Mouse (Mus musculus): ENCODE measurements around the gene Ppil6. TPM values are rescaled to one million over a fixed set of nuclear protein-coding genes. Genes with fewer than 3 reads are reported as not detected.

Ppil6 gene
- total and polyA plus RNA-seq, 2 experiments: 0.26 to 1.1 TPM

DNA sequence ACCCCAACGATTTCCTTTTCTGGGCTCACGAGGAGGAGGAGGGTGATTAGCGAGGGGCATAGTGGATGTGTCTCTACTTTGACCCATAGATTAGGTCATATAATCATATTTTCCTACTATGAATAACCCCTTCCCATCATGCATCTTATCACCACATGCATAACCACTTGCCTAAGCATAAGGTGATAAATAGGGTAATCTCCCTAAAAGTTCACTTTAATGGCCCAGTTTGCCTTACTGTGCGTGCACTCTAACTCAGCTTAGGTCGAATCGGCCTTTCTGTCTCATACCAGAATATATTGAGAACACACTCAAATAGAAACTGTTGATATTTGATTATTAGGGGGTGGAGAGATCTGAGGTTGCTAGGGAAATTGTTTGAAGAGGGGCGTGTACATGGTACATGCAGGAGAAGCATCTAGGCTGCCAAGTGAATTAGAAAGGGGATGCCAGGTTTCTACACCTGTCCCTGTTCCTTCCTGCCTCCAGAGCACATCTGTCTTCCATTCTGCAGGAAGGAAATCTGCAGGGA lies 55.1 kb downstream of the Ppil6 start:
- 45% methylated on average over 7 of the region's 7 CpGs for WGBS
- H3K4me3 ChIP-seq (ENCODE audit: insufficient read depth, low read depth, low read length): no peak overlapping the region
- no peaks in the 10 kb centered on the region for H3K36me3 ChIP-seq (ENCODE audit: control insufficient read depth, insufficient read depth, low read length)
- H3K4me1 ChIP-seq (ENCODE audit: control insufficient read depth, insufficient read depth, low read length): peaks cover 4% of the 10 kb centered on the region
- DNase-seq (ENCODE audit: extremely low read depth, low read depth, low spot score): no peak
- no peaks in the 10 kb centered on the region for H3K79me2 ChIP-seq (ENCODE audit: control insufficient read depth, insufficient read depth, low read length)
- no peak overlapping the region for H3K9ac ChIP-seq (ENCODE audit: low read depth, low read length)
- no peak overlapping the region for H3K27ac ChIP-seq (replicated peaks; ENCODE audit: insufficient read depth, low read depth, low read length)
- no peaks in the 10 kb centered on the region for H3K27me3 ChIP-seq (ENCODE audit: control insufficient read depth, insufficient read depth, low read length)
- TF ChIP-seq POLR2A (IDR thresholded peaks at IDR 0.05; ENCODE audit: extremely low read depth, insufficient read depth, low read length) (no peak), CTCF (IDR thresholded peaks at IDR 0.05; ENCODE audit: low read depth, low read length) (no peak)

GRCm38 (mm10) chr10:41546396-41547165 lies 56.3 kb downstream of the Ppil6 start:
- Histone ChIP-seq H3K36me3 (ENCODE audit: control insufficient read depth, insufficient read depth, low read length) (no peaks in the 10 kb centered on the region), H3K27me3 (ENCODE audit: control insufficient read depth, insufficient read depth, low read length) (no peaks in the 10 kb centered on the region), H3K27ac (replicated peaks; ENCODE audit: insufficient read depth, low read depth, low read length) (no peak overlapping the region), H3K4me1 (ENCODE audit: control insufficient read depth, insufficient read depth, low read length) (peaks cover 6% of the 10 kb centered on the region), H3K4me3 (ENCODE audit: insufficient read depth, low read depth, low read length) (no peak overlapping the region), H3K9ac (ENCODE audit: low read depth, low read length) (no peak overlapping the region), H3K79me2 (ENCODE audit: control insufficient read depth, insufficient read depth, low read length) (no peaks in the 10 kb centered on the region)
- peak; percentile 56 for DNase-seq (ENCODE audit: extremely low read depth, low read depth, low spot score)
- WGBS: 69% methylated on average over 13 of the region's 13 CpGs
- TF ChIP-seq POLR2A (IDR thresholded peaks at IDR 0.05; ENCODE audit: extremely low read depth, insufficient read depth, low read length) (no peak), CTCF (IDR thresholded peaks at IDR 0.05; ENCODE audit: low read depth, low read length) (no peak)

DNA sequence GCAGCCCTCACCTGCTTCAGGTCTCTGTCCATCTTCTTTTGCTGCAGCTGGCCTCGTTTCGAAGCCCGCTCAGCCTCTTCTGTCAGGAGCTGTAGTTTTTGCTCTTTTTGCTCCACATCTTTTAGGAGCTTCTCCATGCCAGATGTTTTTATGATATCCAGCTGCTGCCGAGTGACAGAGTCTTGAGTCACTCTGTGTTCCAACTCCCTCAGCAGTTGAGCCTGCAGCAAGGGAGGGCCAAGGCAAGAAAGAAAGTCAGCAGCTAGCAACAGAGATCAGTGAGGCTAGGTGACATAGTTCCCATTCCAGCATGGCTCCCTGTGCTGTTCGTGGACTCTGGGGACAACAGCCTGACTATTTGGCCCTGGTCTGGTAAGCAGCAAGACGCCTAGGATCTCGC lies 60.5 kb downstream of the Ppil6 start:
- H3K36me3 ChIP-seq (ENCODE audit: control insufficient read depth, insufficient read depth, low read length): no peaks in the 10 kb centered on the region
- H3K4me3 ChIP-seq (ENCODE audit: insufficient read depth, low read depth, low read length): no peak overlapping the region

GRCm38 (mm10) chr10:41552319-41552718 lies 62.1 kb downstream of the Ppil6 start:
- peak overlapping the region; percentile 87 for H3K27ac ChIP-seq (replicated peaks; ENCODE audit: insufficient read depth, low read depth, low read length)
- peaks cover 21% of the 10 kb centered on the region for H3K4me1 ChIP-seq (ENCODE audit: control insufficient read depth, insufficient read depth, low read length)
- no peak for DNase-seq (ENCODE audit: extremely low read depth, low read depth, low spot score)
- peaks cover 16% of the 10 kb centered on the region; the same call in 1 of the 2 replicates for H3K79me2 ChIP-seq (ENCODE audit: control insufficient read depth, insufficient read depth, low read length)
- H3K36me3 ChIP-seq (ENCODE audit: control insufficient read depth, insufficient read depth, low read length): no peaks in the 10 kb centered on the region
- H3K4me3 ChIP-seq (ENCODE audit: insufficient read depth, low read depth, low read length): no peak overlapping the region
- WGBS: 38% methylated on average over 3 of the region's 3 CpGs
- H3K27me3 ChIP-seq (ENCODE audit: control insufficient read depth, insufficient read depth, low read length): no peaks in the 10 kb centered on the region
- H3K9ac ChIP-seq (ENCODE audit: low read depth, low read length): peak overlapping the region; percentile 44
- TF ChIP-seq POLR2A (IDR thresholded peaks at IDR 0.05; ENCODE audit: extremely low read depth, insufficient read depth, low read length) (no peak), CTCF (IDR thresholded peaks at IDR 0.05; ENCODE audit: low read depth, low read length) (no peak)

More for the DNA sequence above, 60.5 kb downstream of the Ppil6 start:
- H3K27me3 ChIP-seq (ENCODE audit: control insufficient read depth, insufficient read depth, low read length): no peaks in the 10 kb centered on the region
- H3K79me2 ChIP-seq (ENCODE audit: control insufficient read depth, insufficient read depth, low read length): peaks cover 10% of the 10 kb centered on the region; the same call in 1 of the 2 replicates
- peaks cover 21% of the 10 kb centered on the region for H3K4me1 ChIP-seq (ENCODE audit: control insufficient read depth, insufficient read depth, low read length)
- 93% methylated on average over 7 of the region's 7 CpGs for WGBS
- H3K9ac ChIP-seq (ENCODE audit: low read depth, low read length): no peak overlapping the region
- no peak for DNase-seq (ENCODE audit: extremely low read depth, low read depth, low spot score)
- H3K27ac ChIP-seq (replicated peaks; ENCODE audit: insufficient read depth, low read depth, low read length): no peak overlapping the region
- TF ChIP-seq POLR2A (IDR thresholded peaks at IDR 0.05; ENCODE audit: extremely low read depth, insufficient read depth, low read length) (no peak), CTCF (IDR thresholded peaks at IDR 0.05; ENCODE audit: low read depth, low read length) (no peak)

- Histone ChIP-seq H3K27me3 (ENCODE audit: control insufficient read depth, insufficient read depth, low read length) (no peaks in the 10 kb centered on the region), H3K27ac (replicated peaks; ENCODE audit: insufficient read depth, low read depth, low read length) (peak overlapping the region; percentile 98), H3K36me3 (ENCODE audit: control insufficient read depth, insufficient read depth, low read length) (no peaks in the 10 kb centered on the region), H3K4me3 (ENCODE audit: insufficient read depth, low read depth, low read length) (peak overlapping the region; percentile 47; the same call in 1 of the 2 replicates), H3K79me2 (ENCODE audit: control insufficient read depth, insufficient read depth, low read length) (peaks cover 16% of the 10 kb centered on the region; the same call in 1 of the 2 replicates), H3K4me1 (ENCODE audit: control insufficient read depth, insufficient read depth, low read length) (peaks cover 22% of the 10 kb centered on the region), H3K9ac (ENCODE audit: low read depth, low read length) (peak overlapping the region; percentile 47)
- peak; percentile 96 for DNase-seq (ENCODE audit: extremely low read depth, low read depth, low spot score)
- WGBS: 16% methylated on average over 14 of the region's 14 CpGs
- TF ChIP-seq POLR2A (IDR thresholded peaks at IDR 0.05; ENCODE audit: extremely low read depth, insufficient read depth, low read length) (no peak), CTCF (IDR thresholded peaks at IDR 0.05; ENCODE audit: low read depth, low read length) (no peak)
Measured at GRCm38 (mm10) chr10:41552847-41553589, 62.8 kb downstream of the Ppil6 start.

All from liver, adult 2 months (tissue).